Mouse (Mus musculus): ENCODE measurements around the gene Mpdu1.

DNA sequence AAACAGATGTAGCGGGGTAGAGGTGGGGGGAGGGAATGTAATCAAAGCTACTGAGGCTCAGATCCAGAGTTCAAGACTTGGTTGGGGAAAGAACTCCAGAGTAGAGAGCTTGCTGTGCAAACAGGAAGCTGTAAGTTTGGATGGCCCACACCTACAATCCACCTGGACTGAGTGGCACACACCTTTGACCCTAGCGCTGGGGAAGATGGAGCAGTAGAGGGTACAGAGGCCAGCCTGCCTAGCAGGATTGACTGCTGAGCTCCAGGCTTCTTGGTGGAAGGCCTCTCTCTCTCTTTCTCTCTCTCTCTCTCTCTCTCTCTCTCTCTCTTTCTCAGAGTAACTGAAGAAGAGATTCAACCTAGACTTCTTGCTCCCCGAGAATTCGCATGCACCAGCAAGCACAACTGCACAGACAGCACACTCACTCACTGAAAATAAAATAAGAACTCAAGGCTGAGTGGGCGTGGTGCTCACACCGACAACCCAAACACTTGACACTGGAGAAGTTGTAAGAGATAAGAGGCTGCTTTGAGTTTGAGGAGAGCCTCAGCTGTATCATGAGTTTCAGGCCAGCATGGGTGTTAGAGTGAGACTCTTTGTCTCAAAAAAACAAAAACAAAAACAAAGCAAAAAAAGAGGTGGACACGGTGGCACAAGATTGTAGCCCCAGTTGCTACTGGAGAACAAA lies 41.9 kb downstream of the Mpdu1 start:
- TF ChIP-seq CTCF (IDR thresholded peaks at IDR 0.05; ENCODE audit: borderline replicate concordance, control insufficient read depth, extremely low read depth, insufficient read depth, low read length, poor library complexity) (no peak), POLR2A (IDR thresholded peaks at IDR 0.05; ENCODE audit: control insufficient read depth, extremely low read depth, insufficient read depth, low read length, poor library complexity) (no peak)
